Mouse (Mus musculus): ENCODE data around the gene Clstn1.
"Not testable (repeated sequence)": the region's sequence is repeated elsewhere in the genome, so short reads cannot be mapped to it uniquely, and the experiment has no call there.

Gene Clstn1

GRCm38 (mm10) chr4:149611376-149612044 lies 25.2 kb downstream of the Clstn1 start:
- in situ Hi-C loops (cut with MboI; ENCODE audit: low pct_unique_long_range_greater_than_20kb in 1 of 2, low sequenced_read_pairs in 2 of 2, unreplicated experiment in 1 of 2) = no loop called here

- in situ Hi-C loops (cut with MboI; ENCODE audit: low pct_unique_long_range_greater_than_20kb in 1 of 2, low sequenced_read_pairs in 2 of 2, unreplicated experiment in 1 of 2) = not testable (repeated sequence)
Measured at GRCm38 (mm10) chr4:149613497-149613896, 27.2 kb downstream of the Clstn1 start.

GRCm38 (mm10) chr4:149614869-149615268 lies 28.6 kb downstream of the Clstn1 start:
- in situ Hi-C loops (cut with MboI; ENCODE audit: low pct_unique_long_range_greater_than_20kb in 1 of 2, low sequenced_read_pairs in 2 of 2, unreplicated experiment in 1 of 2) = no loop called here

GRCm38 (mm10) chr4:149616999-149617398 lies 30.7 kb downstream of the Clstn1 start:
- in situ Hi-C loops (cut with MboI; ENCODE audit: low pct_unique_long_range_greater_than_20kb in 1 of 2, low sequenced_read_pairs in 2 of 2, unreplicated experiment in 1 of 2) = not testable (repeated sequence)

GRCm38 (mm10) chr4:149619988-149620387 lies 33.7 kb downstream of the Clstn1 start:
- in situ Hi-C loops (cut with MboI; ENCODE audit: low pct_unique_long_range_greater_than_20kb in 1 of 2, low sequenced_read_pairs in 2 of 2, unreplicated experiment in 1 of 2) = no loop called here

- in situ Hi-C loops (cut with MboI; ENCODE audit: low pct_unique_long_range_greater_than_20kb in 1 of 2, low sequenced_read_pairs in 2 of 2, unreplicated experiment in 1 of 2) = no loop called here
Measured at GRCm38 (mm10) chr4:149621286-149621685, 35.0 kb downstream of the Clstn1 start.

GRCm38 (mm10) chr4:149623711-149624110 lies 37.4 kb downstream of the Clstn1 start:
- in situ Hi-C loops (cut with MboI; ENCODE audit: low pct_unique_long_range_greater_than_20kb in 1 of 2, low sequenced_read_pairs in 2 of 2, unreplicated experiment in 1 of 2) = no loop called here

- in situ Hi-C loops (cut with MboI; ENCODE audit: low pct_unique_long_range_greater_than_20kb in 1 of 2, low sequenced_read_pairs in 2 of 2, unreplicated experiment in 1 of 2) = no loop called here
Measured at GRCm38 (mm10) chr4:149626809-149627208, 40.5 kb downstream of the Clstn1 start.

GRCm38 (mm10) chr4:149628372-149628771 lies 42.1 kb downstream of the Clstn1 start:
- in situ Hi-C loops (cut with MboI; ENCODE audit: low pct_unique_long_range_greater_than_20kb in 1 of 2, low sequenced_read_pairs in 2 of 2, unreplicated experiment in 1 of 2) = no loop called here

- in situ Hi-C loops (cut with MboI; ENCODE audit: low pct_unique_long_range_greater_than_20kb in 1 of 2, low sequenced_read_pairs in 2 of 2, unreplicated experiment in 1 of 2) = no loop called here
Measured at GRCm38 (mm10) chr4:149628810-149629209, 42.5 kb downstream of the Clstn1 start.

GRCm38 (mm10) chr4:149632670-149633307 lies 46.5 kb downstream of the Clstn1 start:
- in situ Hi-C loops (cut with MboI; ENCODE audit: low pct_unique_long_range_greater_than_20kb in 1 of 2, low sequenced_read_pairs in 2 of 2, unreplicated experiment in 1 of 2) = no loop called here

- in situ Hi-C loops (cut with MboI; ENCODE audit: low pct_unique_long_range_greater_than_20kb in 1 of 2, low sequenced_read_pairs in 2 of 2, unreplicated experiment in 1 of 2) = no loop called here
Measured at GRCm38 (mm10) chr4:149634157-149634556, 47.9 kb downstream of the Clstn1 start.

- in situ Hi-C loops (cut with MboI; ENCODE audit: low pct_unique_long_range_greater_than_20kb in 1 of 2, low sequenced_read_pairs in 2 of 2, unreplicated experiment in 1 of 2) = no loop called here
Measured at GRCm38 (mm10) chr4:149634966-149635365, 48.7 kb downstream of the Clstn1 start.

GRCm38 (mm10) chr4:149635915-149636415 lies 49.7 kb downstream of the Clstn1 start:
- in situ Hi-C loops (cut with MboI; ENCODE audit: low pct_unique_long_range_greater_than_20kb in 1 of 2, low sequenced_read_pairs in 2 of 2, unreplicated experiment in 1 of 2) = no loop called here

- in situ Hi-C loops (cut with MboI; ENCODE audit: low pct_unique_long_range_greater_than_20kb in 1 of 2, low sequenced_read_pairs in 2 of 2, unreplicated experiment in 1 of 2) = no loop called here
Measured at GRCm38 (mm10) chr4:149637942-149638341, 51.7 kb downstream of the Clstn1 start.

GRCm38 (mm10) chr4:149640831-149641230 lies 54.6 kb downstream of the Clstn1 start:
- in situ Hi-C loops (cut with MboI; ENCODE audit: low pct_unique_long_range_greater_than_20kb in 1 of 2, low sequenced_read_pairs in 2 of 2, unreplicated experiment in 1 of 2) = no loop called here

- in situ Hi-C loops (cut with MboI; ENCODE audit: low pct_unique_long_range_greater_than_20kb in 1 of 2, low sequenced_read_pairs in 2 of 2, unreplicated experiment in 1 of 2) = no loop called here
Measured at GRCm38 (mm10) chr4:149641400-149641799, 55.1 kb downstream of the Clstn1 start.

- in situ Hi-C loops (cut with MboI; ENCODE audit: low pct_unique_long_range_greater_than_20kb in 1 of 2, low sequenced_read_pairs in 2 of 2, unreplicated experiment in 1 of 2) = no loop called here
Measured at GRCm38 (mm10) chr4:149641956-149642355, 55.7 kb downstream of the Clstn1 start.

- in situ Hi-C loops (cut with MboI; ENCODE audit: low pct_unique_long_range_greater_than_20kb in 1 of 2, low sequenced_read_pairs in 2 of 2, unreplicated experiment in 1 of 2) = no loop called here
Measured at GRCm38 (mm10) chr4:149645761-149646160, 59.5 kb downstream of the Clstn1 start.

All from mouse embryonic stem cell (cell line).